Mouse (Mus musculus) CD4-positive, CD25-positive, alpha-beta regulatory T cell, adult 2 months (primary cell): ENCODE measurements around the gene Dusp3.

Experiments
- DNase-seq: peaks from one replicate; pipeline ENCODE4 v3.0.0-alpha.2; 2012; ENCODE audit warnings: low read depth, low spot score

Dusp3 gene

GRCm38 (mm10) chr11:101986913-101987312 is at the start of gene Dusp3:
TSS of gene Dusp3 (minus strand) at chr11:101987013.
- no peak for DNase-seq

- no peak for DNase-seq
These were observed 49.5 kb upstream of the Dusp3 start for GRCm38 (mm10) chr11:102036336-102036735.

GRCm38 (mm10) chr11:102035456-102035960 is 48.7 kb upstream of the Dusp3 start:
- DNase-seq: no peak

GRCm38 (mm10) chr11:102034887-102035286 is 48.1 kb upstream of the Dusp3 start:
- no peak for DNase-seq

- no peak for DNase-seq
These were observed 46.3 kb upstream of the Dusp3 start for GRCm38 (mm10) chr11:102033055-102033591.

GRCm38 (mm10) chr11:102031149-102031548 is 44.3 kb upstream of the Dusp3 start:
- DNase-seq: no peak

- DNase-seq: no peak
These were observed 43.2 kb upstream of the Dusp3 start for GRCm38 (mm10) chr11:102029966-102030365.

GRCm38 (mm10) chr11:102029304-102029703 is 42.5 kb upstream of the Dusp3 start:
- DNase-seq: no peak

- no peak for DNase-seq
These were observed 41.4 kb upstream of the Dusp3 start, which contains the start of gene Mpp3 for GRCm38 (mm10) chr11:102028087-102028816. TSS of gene Mpp3 (minus strand) at chr11:102028461.

GRCm38 (mm10) chr11:102027361-102028017 is 40.7 kb upstream of the Dusp3 start:
- no peak for DNase-seq

- DNase-seq: peak; percentile 12
These were observed 40.0 kb upstream of the Dusp3 start for GRCm38 (mm10) chr11:102026694-102027360.

GRCm38 (mm10) chr11:102025991-102026660 is 39.3 kb upstream of the Dusp3 start:
- no peak for DNase-seq

- no peak for DNase-seq
These were observed 38.5 kb upstream of the Dusp3 start for GRCm38 (mm10) chr11:102025354-102025753.

- DNase-seq: no peak
These were observed 38.1 kb upstream of the Dusp3 start for GRCm38 (mm10) chr11:102024875-102025274.

GRCm38 (mm10) chr11:102024084-102024758 is 37.4 kb upstream of the Dusp3 start:
- no peak for DNase-seq

- DNase-seq: no peak
These were observed 36.6 kb upstream of the Dusp3 start for GRCm38 (mm10) chr11:102023406-102023805.

- no peak for DNase-seq
These were observed 34.4 kb upstream of the Dusp3 start for GRCm38 (mm10) chr11:102021196-102021595.

GRCm38 (mm10) chr11:102019736-102020135 is 32.9 kb upstream of the Dusp3 start:
- no peak for DNase-seq

GRCm38 (mm10) chr11:102016136-102016535 is 29.3 kb upstream of the Dusp3 start:
- no peak for DNase-seq

- DNase-seq: no peak
These were observed 28.7 kb upstream of the Dusp3 start for GRCm38 (mm10) chr11:102015472-102015871.

GRCm38 (mm10) chr11:102013201-102013600 is 26.4 kb upstream of the Dusp3 start:
- DNase-seq: no peak
